In the genomic region with DNA sequence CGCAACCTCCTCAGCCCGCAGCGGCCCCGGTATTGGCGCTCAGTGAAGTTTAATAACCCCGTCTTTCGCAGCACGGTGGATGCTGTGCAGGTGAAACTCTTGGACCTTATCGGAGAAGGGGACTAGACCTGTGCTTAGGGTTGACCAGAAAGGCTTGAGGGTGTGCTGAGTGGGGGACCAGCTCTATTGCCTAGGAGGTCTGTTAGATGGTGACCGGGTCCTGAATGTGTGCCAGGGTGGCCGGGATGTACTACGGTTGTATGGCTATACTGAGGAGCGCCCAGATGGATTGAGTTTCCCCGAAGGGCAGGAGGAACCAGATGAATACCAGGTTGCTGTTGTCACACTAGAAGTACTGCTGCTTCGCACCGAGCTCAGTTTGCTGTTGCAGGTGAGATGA, we compare ENCODE assay signal across 8 mouse cellular contexts. TPM values are rescaled to one million over a fixed set of nuclear protein-coding genes. Genes with fewer than 3 reads are reported as not detected.
DNase-seq lines count a peak whose midpoint lies in the region; ATAC-seq lines count a peak whose summit lies in the region.

No protein-coding gene starts in this region.

- DNase-seq in lung, postnatal 4 days, result no peak
- no peak for DNase-seq in embryonic facial prominence, embryonic 11.5 days (ENCODE audit: low spot score)
- DNase-seq in midbrain, embryonic 14.5 days, result no peak
- no peak for DNase-seq in adrenal gland, adult 2 months
- no peak for DNase-seq in adrenal gland, postnatal 25 days
- no peak for DNase-seq in thymus, postnatal 25 days

- peaks cover 16% of the 10 kb centered on the region for H3K4me1 ChIP-seq in lung, embryonic 16.5 days (replicated peaks; ENCODE audit: control insufficient read depth, insufficient read depth, low read length)
- H3K4me1 ChIP-seq in embryonic facial prominence, embryonic 11.5 days (ENCODE audit: control insufficient read depth, insufficient read depth, low read length), result 0 out of 2 replicates have a peak, but pooled peaks cover 2% of the 10 kb centered on the region
- peaks cover 20% of the 10 kb centered on the region for H3K4me1 ChIP-seq in intestine, embryonic 15.5 days (replicated peaks)
- peaks cover 18% of the 10 kb centered on the region for H3K4me1 ChIP-seq in midbrain, embryonic 14.5 days (ENCODE audit: control insufficient read depth, insufficient read depth, low read length)

- WGBS in lung, embryonic 16.5 days, result 3% methylated on average over 16 of the region's 16 CpGs
- 5% methylated on average over 16 of the region's 16 CpGs for WGBS in embryonic facial prominence, embryonic 11.5 days
- WGBS in intestine, embryonic 15.5 days, result 5% methylated on average over 16 of the region's 16 CpGs
- 10% methylated on average over 16 of the region's 16 CpGs for WGBS in midbrain, embryonic 14.5 days

- H3K4me3 ChIP-seq in lung, embryonic 16.5 days (ENCODE audit: low read length), result peak overlapping the region; percentile 98
- H3K4me3 ChIP-seq in embryonic facial prominence, embryonic 11.5 days (ENCODE audit: low read depth, low read length), result peak overlapping the region; percentile 91
- H3K4me3 ChIP-seq in intestine, embryonic 15.5 days (replicated peaks), result peak overlapping the region; percentile 90
- peak overlapping the region; percentile 90 for H3K4me3 ChIP-seq in midbrain, embryonic 14.5 days (replicated peaks; ENCODE audit: low read depth, low read length)

- peaks cover 30% of the 10 kb centered on the region for H3K36me3 ChIP-seq in lung, embryonic 16.5 days (ENCODE audit: control insufficient read depth, insufficient read depth, low read length)
- peaks cover 7% of the 10 kb centered on the region; the same call in 1 of the 2 replicates for H3K36me3 ChIP-seq in embryonic facial prominence, embryonic 11.5 days (replicated peaks; ENCODE audit: control insufficient read depth, insufficient read depth, low read depth, low read length)
- peaks cover 24% of the 10 kb centered on the region for H3K36me3 ChIP-seq in intestine, embryonic 15.5 days
- H3K36me3 ChIP-seq in midbrain, embryonic 14.5 days (ENCODE audit: control insufficient read depth, insufficient read depth, low read length), result peaks cover 37% of the 10 kb centered on the region

- no peaks in the 10 kb centered on the region for H3K27me3 ChIP-seq in lung, embryonic 16.5 days (ENCODE audit: control insufficient read depth, insufficient read depth, low read depth, low read length)
- H3K27me3 ChIP-seq in embryonic facial prominence, embryonic 11.5 days (ENCODE audit: control insufficient read depth, insufficient read depth, low read length), result no peaks in the 10 kb centered on the region
- no peaks in the 10 kb centered on the region for H3K27me3 ChIP-seq in intestine, embryonic 15.5 days (replicated peaks)
- no peaks in the 10 kb centered on the region for H3K27me3 ChIP-seq in midbrain, embryonic 14.5 days (ENCODE audit: control insufficient read depth, insufficient read depth, low read length)

- no peak for ATAC-seq in lung, embryonic 16.5 days (ENCODE audit: low read depth)
- ATAC-seq in embryonic facial prominence, embryonic 11.5 days (replicated peaks; ENCODE audit: insufficient number of reproducible peaks, low FRiP score, low TSS enrichment, low read depth), result no peak
- no peak for ATAC-seq in intestine, embryonic 15.5 days
- no peak for ATAC-seq in midbrain, embryonic 14.5 days (ENCODE audit: low FRiP score, low TSS enrichment)

- H3K9ac ChIP-seq in lung, embryonic 16.5 days (ENCODE audit: low read length), result peak overlapping the region; percentile 91
- peak overlapping the region; percentile 86 for H3K9ac ChIP-seq in embryonic facial prominence, embryonic 11.5 days (replicated peaks; ENCODE audit: low read length)
- peak overlapping the region; percentile 91 for H3K9ac ChIP-seq in intestine, embryonic 15.5 days
- H3K9ac ChIP-seq in midbrain, embryonic 14.5 days (replicated peaks; ENCODE audit: low read length), result peak overlapping the region; percentile 88

- peak overlapping the region; percentile 83 for H3K4me2 ChIP-seq in lung, embryonic 16.5 days (ENCODE audit: low read depth, low read length)
- peak overlapping the region; percentile 91 for H3K4me2 ChIP-seq in embryonic facial prominence, embryonic 11.5 days (ENCODE audit: low read depth, low read length)
- peak overlapping the region; percentile 85 for H3K4me2 ChIP-seq in intestine, embryonic 15.5 days (replicated peaks)
- H3K4me2 ChIP-seq in midbrain, embryonic 14.5 days (ENCODE audit: low read length), result peak overlapping the region; percentile 98

- H3K9me3 ChIP-seq in lung, embryonic 16.5 days (ENCODE audit: control insufficient read depth, low read length), result no peaks in the 10 kb centered on the region
- no peaks in the 10 kb centered on the region for H3K9me3 ChIP-seq in embryonic facial prominence, embryonic 11.5 days (replicated peaks; ENCODE audit: control insufficient read depth, low read length)
- H3K9me3 ChIP-seq in intestine, embryonic 15.5 days, result no peaks in the 10 kb centered on the region
- no peaks in the 10 kb centered on the region for H3K9me3 ChIP-seq in midbrain, embryonic 14.5 days (ENCODE audit: control insufficient read depth, low read length)

- H3K27ac ChIP-seq in lung, embryonic 16.5 days (ENCODE audit: low read length), result no peak overlapping the region
- H3K27ac ChIP-seq in embryonic facial prominence, embryonic 11.5 days (replicated peaks; ENCODE audit: low read depth, low read length), result peak overlapping the region; percentile 57; the same call in 1 of the 2 replicates
- H3K27ac ChIP-seq in intestine, embryonic 15.5 days, result peak overlapping the region; percentile 98
- peak overlapping the region; percentile 90; the same call in 1 of the 2 replicates for H3K27ac ChIP-seq in midbrain, embryonic 14.5 days (replicated peaks; ENCODE audit: low read depth, low read length)

RNA-seq across cellular contexts. Expression of gene Rnf31, which starts 0.7 kb away (rescaled TPM):
- polyA plus RNA-seq in lung, embryonic 16.5 days (2015; fragmentation: Nextera tagmentation; extraction: Ambion mirVana), result 17.6 and 18.1 TPM in 2 replicates
- 9.7 and 11.8 TPM in 2 replicates for polyA plus RNA-seq in embryonic facial prominence, embryonic 11.5 days (2014; fragmentation: Nextera tagmentation; extraction: Ambion mirVana)
- 15.7 and 16.3 TPM in 2 replicates for polyA plus RNA-seq in intestine, embryonic 15.5 days (2015; fragmentation: Nextera tagmentation; extraction: Ambion mirVana)
- 15.6 and 17.1 TPM in 2 replicates for polyA plus RNA-seq in midbrain, embryonic 14.5 days (2014; fragmentation: Nextera tagmentation; extraction: Ambion mirVana)
- total RNA-seq in adrenal gland, adult 2 months (2021), result 10 to 100 TPM; 30.8 to 36.6 TPM
- 37.2 and 38.9 TPM in 2 replicates for polyA plus RNA-seq in adrenal gland, adult 2 months (2012; rRNA removed)
- total RNA-seq in adrenal gland, postnatal 25 days (2021), result 37.4 and 49.3 TPM in 2 replicates

RNA-seq across cellular contexts. Expression of gene Psme2, which starts 1.3 kb away (rescaled TPM):
- polyA plus RNA-seq in lung, embryonic 16.5 days (2015; fragmentation: Nextera tagmentation; extraction: Ambion mirVana), result 247 and 250 TPM in 2 replicates
- 237 and 259 TPM in 2 replicates for polyA plus RNA-seq in embryonic facial prominence, embryonic 11.5 days (2014; fragmentation: Nextera tagmentation; extraction: Ambion mirVana)
- polyA plus RNA-seq in intestine, embryonic 15.5 days (2015; fragmentation: Nextera tagmentation; extraction: Ambion mirVana), result 343 and 366 TPM in 2 replicates
- polyA plus RNA-seq in midbrain, embryonic 14.5 days (2014; fragmentation: Nextera tagmentation; extraction: Ambion mirVana), result 165 and 182 TPM in 2 replicates
- 100 to 1,000 TPM; 329 to 332 TPM for total RNA-seq in adrenal gland, adult 2 months (2021)
- polyA plus RNA-seq in adrenal gland, adult 2 months (2012; rRNA removed), result 49.2 and 65.1 TPM in 2 replicates
- 357 and 368 TPM in 2 replicates for total RNA-seq in adrenal gland, postnatal 25 days (2021)

RNA-seq across cellular contexts. Expression of gene Emc9, which starts 7.1 kb away (rescaled TPM):
- 6.4 and 7.3 TPM in 2 replicates for polyA plus RNA-seq in lung, embryonic 16.5 days (2015; fragmentation: Nextera tagmentation; extraction: Ambion mirVana)
- 3.8 and 5.3 TPM in 2 replicates for polyA plus RNA-seq in embryonic facial prominence, embryonic 11.5 days (2014; fragmentation: Nextera tagmentation; extraction: Ambion mirVana)
- 9.6 and 11.6 TPM in 2 replicates for polyA plus RNA-seq in intestine, embryonic 15.5 days (2015; fragmentation: Nextera tagmentation; extraction: Ambion mirVana)
- polyA plus RNA-seq in midbrain, embryonic 14.5 days (2014; fragmentation: Nextera tagmentation; extraction: Ambion mirVana), result 17.3 and 32.8 TPM in 2 replicates
- 10 to 100 TPM; 24.5 to 38.4 TPM for total RNA-seq in adrenal gland, adult 2 months (2021)
- polyA plus RNA-seq in adrenal gland, adult 2 months (2012; rRNA removed), result 59.2 and 62.9 TPM in 2 replicates
- total RNA-seq in adrenal gland, postnatal 25 days (2021), result 34.5 and 61.6 TPM in 2 replicates

RNA-seq across cellular contexts. Expression of gene Irf9, which starts 11.1 kb away (rescaled TPM):
- 12.9 and 15.6 TPM in 2 replicates for polyA plus RNA-seq in lung, embryonic 16.5 days (2015; fragmentation: Nextera tagmentation; extraction: Ambion mirVana)
- 4.9 and 5.2 TPM in 2 replicates for polyA plus RNA-seq in embryonic facial prominence, embryonic 11.5 days (2014; fragmentation: Nextera tagmentation; extraction: Ambion mirVana)
- polyA plus RNA-seq in intestine, embryonic 15.5 days (2015; fragmentation: Nextera tagmentation; extraction: Ambion mirVana), result 10.5 and 10.8 TPM in 2 replicates
- 7.2 and 11.5 TPM in 2 replicates for polyA plus RNA-seq in midbrain, embryonic 14.5 days (2014; fragmentation: Nextera tagmentation; extraction: Ambion mirVana)
- 10 to 100 TPM; 18.0 to 23.6 TPM for total RNA-seq in adrenal gland, adult 2 months (2021)
- polyA plus RNA-seq in adrenal gland, adult 2 months (2012; rRNA removed), result 76.9 and 100 TPM in 2 replicates
- 24.2 and 24.8 TPM in 2 replicates for total RNA-seq in adrenal gland, postnatal 25 days (2021)

RNA-seq across cellular contexts. Expression of gene Psme1, which starts 14.3 kb away (rescaled TPM):
- polyA plus RNA-seq in lung, embryonic 16.5 days (2015; fragmentation: Nextera tagmentation; extraction: Ambion mirVana), result 175 and 179 TPM in 2 replicates
- 136 and 139 TPM in 2 replicates for polyA plus RNA-seq in embryonic facial prominence, embryonic 11.5 days (2014; fragmentation: Nextera tagmentation; extraction: Ambion mirVana)
- polyA plus RNA-seq in intestine, embryonic 15.5 days (2015; fragmentation: Nextera tagmentation; extraction: Ambion mirVana), result 197 and 207 TPM in 2 replicates
- polyA plus RNA-seq in midbrain, embryonic 14.5 days (2014; fragmentation: Nextera tagmentation; extraction: Ambion mirVana), result 189 and 217 TPM in 2 replicates
- total RNA-seq in adrenal gland, adult 2 months (2021), result 100 to 1,000 TPM; 207 to 360 TPM
- 87.3 and 96.4 TPM in 2 replicates for polyA plus RNA-seq in adrenal gland, adult 2 months (2012; rRNA removed)
- 328 and 383 TPM in 2 replicates for total RNA-seq in adrenal gland, postnatal 25 days (2021)
